Mouse (Mus musculus) embryo, embryonic 10.5 days (tissue): Measurements from ENCODE around the gene Ankrd61.

Experiments used
- DNase-seq: peaks from one replicate; pipeline ENCODE4 v3.0.0-alpha.2; 2015; ENCODE audit warnings: low spot score

Ankrd61 gene

GRCm38 (mm10) chr5:143892255-143892886 is 5.1 kb downstream of the Ankrd61 start:
- DNase-seq, result peak; percentile 8

GRCm38 (mm10) chr5:143890741-143891140 is 6.7 kb downstream of the Ankrd61 start:
- no peak for DNase-seq

GRCm38 (mm10) chr5:143885274-143885673 is 12.2 kb downstream of the Ankrd61 start:
- DNase-seq, result no peak

- DNase-seq, result no peak
Measured at GRCm38 (mm10) chr5:143874571-143874970, 22.9 kb downstream of the Ankrd61 start.

- DNase-seq, result no peak
Measured at GRCm38 (mm10) chr5:143871547-143872169, 25.8 kb downstream of the Ankrd61 start.
